Mouse (Mus musculus) Muller cell, postnatal 12 days (primary cell): ENCODE results near the gene Tubb4a.
"Not testable (repeated sequence)": the region's sequence is repeated elsewhere in the genome, so short reads cannot be mapped to it uniquely, and the experiment has no call there.

Experiments used
- DNase-seq: peaks from one replicate; pipeline ENCODE4 v3.0.0-alpha.2; 2015; ENCODE audit errors: inconsistent ontology term

Tubb4a gene

DNA sequence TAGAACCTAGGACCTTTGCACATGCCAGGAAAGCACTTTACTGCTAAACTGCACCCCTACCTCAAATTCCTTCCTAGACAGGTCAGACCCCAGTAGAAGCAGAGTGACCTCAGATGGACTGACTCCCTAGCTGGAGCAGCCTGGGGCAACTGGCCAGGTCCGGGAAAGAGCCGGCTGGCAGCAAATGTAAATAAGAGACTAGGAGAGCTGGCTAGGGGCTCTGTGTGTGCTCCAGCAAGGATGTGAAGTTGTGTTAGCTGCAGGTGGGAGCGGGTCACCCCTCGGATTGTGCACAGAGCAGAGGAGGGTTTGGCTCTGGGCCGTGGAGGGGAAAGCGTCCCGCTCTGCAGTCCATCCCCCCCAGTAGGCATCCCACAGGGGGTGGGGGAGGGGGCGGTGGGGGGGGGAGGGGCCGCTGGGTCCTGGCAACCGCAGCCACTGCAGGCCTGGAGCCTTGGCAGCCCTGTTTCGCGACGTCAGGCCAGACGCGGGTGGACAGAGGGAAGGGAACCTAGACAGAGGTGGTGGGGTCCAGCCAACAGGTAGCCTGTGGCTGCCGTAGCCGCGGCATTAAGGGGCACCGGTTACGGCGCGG lies 28.6 kb downstream of the Tubb4a start, which contains the start of gene Crb3:
Gene Crb3, plus strand, starts transcription at position 215 of the 595 bp plus-strand sequence.
- DNase-seq = peak; percentile 27

DNA sequence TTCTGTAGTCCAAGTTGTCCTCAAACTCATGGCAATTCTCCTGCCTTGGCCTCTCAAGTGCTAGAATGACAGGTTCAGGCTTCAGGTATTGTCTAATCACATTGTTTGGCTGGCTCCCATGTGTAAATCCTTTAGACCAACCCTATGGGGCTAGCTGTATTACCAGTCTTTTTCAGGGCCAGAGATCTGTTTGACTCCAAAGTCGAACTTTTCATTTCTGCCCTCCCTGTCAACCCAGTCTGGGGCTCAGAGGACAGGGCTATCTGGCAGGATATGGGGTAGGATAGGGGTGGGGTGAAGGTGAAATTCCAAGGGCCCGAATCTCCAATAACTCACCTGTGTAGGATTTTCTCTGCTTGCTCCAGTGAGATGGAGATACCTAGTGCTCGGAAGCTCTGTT lies 31.3 kb downstream of the Tubb4a start:
- DNase-seq = no peak

GRCm38 (mm10) chr17:57051679-57052078 lies 35.9 kb downstream of the Tubb4a start:
- DNase-seq = not testable (repeated sequence)

- no peak for DNase-seq
These were observed 38.8 kb downstream of the Tubb4a start for GRCm38 (mm10) chr17:57048816-57049215.

DNA sequence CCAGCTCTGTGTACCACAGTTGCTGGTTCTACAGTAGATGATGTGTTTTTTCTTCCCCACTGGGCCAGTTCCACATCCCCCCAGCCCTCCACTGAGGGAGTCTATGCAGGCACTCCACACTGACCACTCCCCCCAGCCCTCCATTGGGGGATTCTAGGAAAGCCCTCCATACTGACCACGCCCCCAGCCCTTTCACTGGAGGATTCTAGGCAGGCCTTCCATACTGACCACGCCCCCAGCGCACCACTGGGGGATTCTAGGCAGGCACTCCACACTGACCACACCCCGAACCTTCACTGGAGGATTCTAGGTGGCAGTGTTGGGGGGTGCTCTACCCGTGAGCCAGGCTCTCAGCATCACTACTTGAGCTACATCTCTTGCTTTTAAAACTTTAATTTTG lies 40.2 kb downstream of the Tubb4a start:
- no peak for DNase-seq

- DNase-seq = no peak
These were observed 46.0 kb downstream of the Tubb4a start, which contains the start of gene Slc25a41 for GRCm38 (mm10) chr17:57041554-57041953. Gene Slc25a41 (minus strand): TSS chr17:57041654.

GRCm38 (mm10) chr17:57038978-57039377 lies 48.6 kb downstream of the Tubb4a start:
- no peak for DNase-seq

DNA sequence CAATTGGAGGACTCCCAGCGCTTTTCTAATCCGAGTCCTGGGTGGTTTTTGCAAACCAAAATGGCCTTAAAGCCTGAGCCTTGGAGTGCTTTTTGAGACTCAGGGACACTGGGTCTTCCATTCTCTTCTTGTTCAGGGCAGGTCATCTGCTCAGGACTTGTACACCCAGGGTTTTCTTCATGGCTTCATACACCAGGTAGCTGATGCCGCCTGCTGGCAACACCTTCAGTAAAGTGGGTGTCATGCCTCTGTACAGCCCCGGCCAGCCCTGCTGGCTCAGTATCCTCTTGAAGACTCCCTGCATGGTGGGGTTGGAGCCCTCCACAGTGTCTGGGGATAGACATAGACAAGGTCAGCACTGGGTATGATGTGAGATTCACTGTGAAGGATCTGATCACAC lies 54.7 kb downstream of the Tubb4a start:
- no peak for DNase-seq

GRCm38 (mm10) chr17:57031661-57032420 lies 55.7 kb downstream of the Tubb4a start:
- peak; percentile 100 for DNase-seq

DNA sequence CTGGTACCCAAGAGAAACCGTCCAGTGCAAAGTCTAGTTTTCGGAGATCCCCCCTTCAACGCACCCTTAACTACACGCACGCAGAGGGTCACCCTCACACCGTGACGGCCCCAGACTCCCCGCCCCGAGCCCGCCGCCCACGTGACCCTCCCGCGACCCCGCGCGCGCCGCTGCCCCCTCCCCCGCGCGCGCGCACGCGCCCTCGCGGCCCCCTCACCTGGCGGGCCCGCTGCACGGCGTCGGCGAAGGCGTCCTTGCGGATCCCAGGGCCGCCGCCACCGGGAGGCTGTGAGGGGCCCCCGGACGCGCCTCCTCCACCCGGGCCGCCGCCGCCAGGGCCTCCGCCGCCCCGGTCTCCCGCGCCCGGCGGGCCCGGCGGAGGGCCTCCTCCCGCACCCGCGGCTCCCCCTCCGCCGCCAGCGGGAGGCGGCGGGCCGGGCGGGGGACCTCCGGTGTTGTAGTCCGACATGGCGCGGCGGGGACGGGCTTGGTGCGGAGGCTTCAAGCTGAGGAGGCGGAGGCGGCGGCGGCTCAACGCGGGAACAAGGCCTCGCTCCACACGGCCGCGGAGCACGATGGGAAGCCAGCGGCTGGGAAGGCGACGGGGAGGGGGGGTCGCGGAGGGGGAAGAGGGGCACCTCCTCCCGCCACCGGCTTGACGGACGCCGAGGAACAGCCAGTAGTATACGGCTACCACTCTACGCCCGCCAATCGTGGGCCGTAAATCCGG lies 56.5 kb downstream of the Tubb4a start, which contains the start of gene Khsrp:
Gene Khsrp, minus strand, starts transcription at position 592 of the 730 bp plus-strand sequence.
- peak; percentile 52 for DNase-seq
